Mouse (Mus musculus) erythroblast, embryonic 14.5 days (primary cell): ENCODE results near the gene Gon7. TPM values are rescaled to one million over a fixed set of nuclear protein-coding genes. Genes with fewer than 3 reads are reported as not detected.
A peak's percentile ranks its signal among the peaks of the same experiment; 100 is the strongest.

Experiments
- H3K27me3 ChIP-seq: 2 replicates; pipeline ENCODE4 v1.6.1; 2012; ENCODE audit warnings: inconsistent platforms; ENCODE audit not compliant: control insufficient read depth
- H3K36me3 ChIP-seq: 2 replicates; pipeline ENCODE4 v1.6.1; 2012; ENCODE audit warnings: mild to moderate bottlenecking, inconsistent platforms; ENCODE audit not compliant: control insufficient read depth
- H3K4me1 ChIP-seq: 2 replicates; pipeline ENCODE4 v1.6.1; 2012; ENCODE audit warnings: inconsistent platforms; ENCODE audit not compliant: control insufficient read depth
- H3K4me3 ChIP-seq: replicated peaks from 2 replicates; pipeline ENCODE3; 2012; ENCODE audit warnings: moderate library complexity, mild to moderate bottlenecking, inconsistent platforms
- H3K9me3 ChIP-seq: 2 replicates; pipeline ENCODE4 v1.6.1; 2012; ENCODE audit warnings: low read length, inconsistent platforms, mixed read lengths; ENCODE audit not compliant: control insufficient read depth
- GATA1 ChIP-seq: IDR thresholded peaks from 2 replicates; pipeline ENCODE4 v1.6.1; 2012; ENCODE audit warnings: low read length, inconsistent platforms, mixed read lengths
- TAL1 ChIP-seq: IDR thresholded peaks from 3 replicates; pipeline ENCODE4 v1.6.1; 2012; ENCODE audit warnings: low read length, inconsistent platforms, mixed read lengths
- polyA plus RNA-seq: library from polyadenylated mRNA; stranded (reverse); fragments of >175 nt; gene quantifications from 2 replicates; pipeline ENCODE4 v1.2.3, GENCODE M21; 2012

Gon7 gene
- polyA plus RNA-seq, 1 experiment = 1.2 TPM

DNA sequence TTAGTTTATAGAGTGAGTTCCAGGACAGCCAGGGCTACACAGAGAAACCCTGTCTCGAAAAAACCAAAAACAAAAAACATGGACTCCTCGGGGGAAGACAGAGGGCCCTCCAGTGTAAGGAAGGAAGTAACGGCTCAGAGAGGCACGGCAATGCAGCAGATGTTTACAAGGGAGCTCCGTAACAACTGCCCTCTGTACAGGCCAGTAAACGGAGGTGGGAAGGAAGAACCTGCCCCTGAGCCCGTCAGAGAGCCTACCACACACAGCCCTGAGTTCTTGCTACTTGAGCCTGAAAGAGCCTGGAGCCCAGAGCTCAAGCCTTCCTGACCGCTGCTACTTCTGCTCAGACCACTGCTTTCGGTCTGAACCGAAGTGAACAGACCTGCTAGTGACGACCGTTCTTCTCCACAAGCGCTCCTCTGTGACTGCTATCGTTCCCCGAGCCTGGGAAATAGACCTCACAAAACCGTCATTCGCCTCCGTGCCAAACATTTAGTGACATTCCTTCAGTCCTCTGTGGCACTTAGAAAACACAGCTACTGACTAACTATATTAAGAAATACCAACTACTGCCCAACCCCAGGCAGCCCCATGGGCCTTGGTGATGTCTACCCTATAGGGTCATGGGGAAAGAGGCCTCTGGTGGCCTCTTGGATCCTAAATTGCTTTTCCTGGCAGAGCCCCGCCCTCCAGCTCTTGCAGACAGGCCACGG lies 44.3 kb downstream of the Gon7 start:
- Histone ChIP-seq H3K36me3 (no peaks in the 10 kb centered on the region), H3K9me3 (no peaks in the 10 kb centered on the region), H3K27me3 (no peaks in the 10 kb centered on the region), H3K4me3 (no peak overlapping the region), H3K4me1 (peaks cover 1% of the 10 kb centered on the region; the same call in 1 of the 2 replicates)
- TF ChIP-seq GATA1 (no peak), TAL1 (no peak)

- no peak overlapping the region for H3K4me3 ChIP-seq
- TF ChIP-seq TAL1 (no peak), GATA1 (no peak)
- H3K27me3 ChIP-seq = peaks cover 12% of the 10 kb centered on the region
- no peaks in the 10 kb centered on the region for H3K36me3 ChIP-seq
- no peaks in the 10 kb centered on the region for H3K9me3 ChIP-seq
- H3K4me1 ChIP-seq = peaks cover 3% of the 10 kb centered on the region; the same call in 1 of the 2 replicates
Observed at GRCm38 (mm10) chr12:102710851-102711375, 46.7 kb downstream of the Gon7 start.

GRCm38 (mm10) chr12:102709896-102710295 lies 47.7 kb downstream of the Gon7 start:
- Histone ChIP-seq H3K36me3 (no peaks in the 10 kb centered on the region), H3K9me3 (no peaks in the 10 kb centered on the region), H3K4me1 (peaks cover 11% of the 10 kb centered on the region), H3K4me3 (no peak overlapping the region), H3K27me3 (peaks cover 17% of the 10 kb centered on the region)
- TF ChIP-seq TAL1 = no peak
- TF ChIP-seq GATA1 = no peak

- H3K4me1 ChIP-seq = peaks cover 24% of the 10 kb centered on the region
- no peak for TF ChIP-seq TAL1
- TF ChIP-seq GATA1 = no peak
- H3K9me3 ChIP-seq = no peaks in the 10 kb centered on the region
- no peaks in the 10 kb centered on the region for H3K36me3 ChIP-seq
- no peak overlapping the region for H3K4me3 ChIP-seq
- H3K27me3 ChIP-seq = peaks cover 30% of the 10 kb centered on the region
Observed at GRCm38 (mm10) chr12:102708220-102708619, 49.4 kb downstream of the Gon7 start.

GRCm38 (mm10) chr12:102706833-102707463 lies 50.7 kb downstream of the Gon7 start:
- no peak for TF ChIP-seq GATA1
- no peak for TF ChIP-seq TAL1
- Histone ChIP-seq H3K27me3 (peaks cover 30% of the 10 kb centered on the region), H3K4me1 (peaks cover 33% of the 10 kb centered on the region)

GRCm38 (mm10) chr12:102705906-102706640 lies 51.5 kb downstream of the Gon7 start:
- H3K9me3 ChIP-seq = no peaks in the 10 kb centered on the region
- no peak for TF ChIP-seq GATA1
- TF ChIP-seq TAL1 = no peak
- no peaks in the 10 kb centered on the region for H3K36me3 ChIP-seq
- no peak overlapping the region for H3K4me3 ChIP-seq
- peaks cover 30% of the 10 kb centered on the region for H3K27me3 ChIP-seq
- peaks cover 37% of the 10 kb centered on the region for H3K4me1 ChIP-seq

More at GRCm38 (mm10) chr12:102706833-102707463, 50.7 kb downstream of the Gon7 start:
- Histone ChIP-seq H3K4me3 (no peak overlapping the region), H3K36me3 (no peaks in the 10 kb centered on the region), H3K9me3 (no peaks in the 10 kb centered on the region)

- Histone ChIP-seq H3K9me3 (no peaks in the 10 kb centered on the region), H3K36me3 (no peaks in the 10 kb centered on the region), H3K4me1 (peaks cover 37% of the 10 kb centered on the region), H3K27me3 (peaks cover 30% of the 10 kb centered on the region), H3K4me3 (peak overlapping the region; percentile 70)
- TF ChIP-seq TAL1 (no peak), GATA1 (no peak)
Observed at GRCm38 (mm10) chr12:102705216-102705871, 52.3 kb downstream of the Gon7 start.

DNA sequence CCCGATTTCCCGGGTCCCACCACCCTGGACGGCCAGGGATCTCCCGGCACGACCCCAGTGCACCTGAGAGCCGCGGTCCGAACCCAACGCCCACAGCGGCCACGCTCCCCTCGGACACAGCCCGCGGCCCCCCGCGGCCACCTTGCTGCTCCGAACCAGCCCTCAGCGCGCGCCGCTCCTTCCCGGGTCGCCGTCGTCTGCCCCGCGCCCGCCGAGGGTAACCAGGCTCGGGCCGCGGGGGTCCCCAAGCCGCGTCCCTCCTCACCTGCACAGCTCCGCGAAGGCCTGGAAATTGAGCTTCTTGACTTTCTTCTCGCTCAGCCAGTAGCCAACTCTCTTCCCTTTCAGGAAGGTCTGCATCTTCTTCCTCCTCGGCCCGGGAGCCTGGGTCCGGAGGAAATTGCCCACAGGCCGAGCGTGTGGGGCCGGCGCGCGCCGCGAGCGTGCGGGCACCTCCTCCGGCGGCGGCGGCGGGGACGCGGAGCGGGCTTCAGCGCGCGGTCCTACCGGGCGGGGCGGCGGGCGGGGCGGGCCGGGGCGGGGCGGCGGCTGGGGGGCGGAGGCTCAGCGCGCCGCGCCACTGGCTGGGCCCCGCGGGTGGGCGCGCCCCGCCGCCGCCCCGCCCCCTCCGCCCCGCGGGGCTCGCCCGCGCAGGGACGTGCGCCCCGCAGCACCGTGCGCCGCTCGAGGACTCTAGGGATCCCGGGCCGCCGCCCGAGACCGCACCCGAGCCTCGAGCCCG lies 53.0 kb downstream of the Gon7 start, which contains the start of gene Itpk1:
Itpk1 (minus strand) TSS at position 474 of the 742 bp plus-strand sequence.
- H3K4me1 ChIP-seq = peaks cover 38% of the 10 kb centered on the region
- peaks cover 30% of the 10 kb centered on the region for H3K27me3 ChIP-seq

More for the DNA sequence above, 53.0 kb downstream of the Gon7 start, which contains the start of gene Itpk1:
- Histone ChIP-seq H3K36me3 (no peaks in the 10 kb centered on the region), H3K9me3 (no peaks in the 10 kb centered on the region), H3K4me3 (peak within 1 kb of the TSS; percentile 70)
- TF ChIP-seq TAL1 (no peak), GATA1 (no peak)
